Mouse (Mus musculus): Measurements from ENCODE around the gene Dnaja3.
A peak's percentile ranks its signal among the peaks of the same experiment; 100 is the strongest.
"Not testable (repeated sequence)": the region's sequence is repeated elsewhere in the genome, so short reads cannot be mapped to it uniquely, and the experiment has no call there.

Dnaja3 gene

GRCm38 (mm10) chr16:4674091-4674490 lies 34.3 kb downstream of the Dnaja3 start:
- no peak for DNase-seq

DNA sequence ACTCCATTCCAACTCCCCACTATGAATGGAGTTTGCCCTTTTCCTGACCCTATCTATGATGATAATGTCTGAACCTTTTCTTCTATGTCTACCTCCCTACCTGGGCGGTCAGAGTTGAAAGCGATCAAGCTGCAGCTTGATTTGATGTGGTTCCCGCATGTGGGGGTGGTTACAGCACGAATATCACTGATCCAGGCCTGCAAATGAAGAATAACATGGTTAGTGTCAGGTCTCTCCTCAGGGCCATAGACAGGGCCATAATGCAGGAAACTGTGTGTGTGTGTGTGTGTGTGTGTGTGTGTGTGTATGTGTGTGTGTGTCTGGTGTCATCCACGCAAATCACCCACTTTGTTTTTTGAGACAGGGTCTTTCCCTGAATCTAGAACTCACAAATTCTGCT lies 37.0 kb downstream of the Dnaja3 start:
- DNase-seq: no peak

DNA sequence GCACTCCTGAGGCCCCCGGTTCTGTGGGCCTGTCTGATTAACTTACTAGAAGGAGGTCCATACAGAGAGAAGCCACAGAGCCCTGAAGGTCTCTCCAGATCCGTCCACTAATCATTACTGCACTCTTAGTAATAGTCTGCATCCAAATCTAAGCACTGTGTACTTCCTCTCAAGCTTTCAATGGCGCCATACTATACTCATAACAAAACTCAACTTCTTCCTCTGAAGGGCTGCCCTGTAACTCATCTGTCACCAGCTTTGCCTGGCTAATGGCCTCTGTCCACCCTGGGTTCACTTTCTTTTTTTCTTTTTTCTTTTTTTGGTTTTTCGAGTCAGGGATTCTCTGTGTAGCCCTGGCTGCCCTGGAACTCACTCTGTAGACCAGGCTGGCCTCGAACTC lies 38.3 kb downstream of the Dnaja3 start:
- no peak for DNase-seq

GRCm38 (mm10) chr16:4679121-4680018 lies 39.6 kb downstream of the Dnaja3 start, which contains the start of gene Coro7:
TSS of gene Coro7 (minus strand) at chr16:4679777.
- peak; percentile 95 for DNase-seq

- DNase-seq: not testable (repeated sequence)
Observed at GRCm38 (mm10) chr16:4680922-4681455, 41.2 kb downstream of the Dnaja3 start.

DNA sequence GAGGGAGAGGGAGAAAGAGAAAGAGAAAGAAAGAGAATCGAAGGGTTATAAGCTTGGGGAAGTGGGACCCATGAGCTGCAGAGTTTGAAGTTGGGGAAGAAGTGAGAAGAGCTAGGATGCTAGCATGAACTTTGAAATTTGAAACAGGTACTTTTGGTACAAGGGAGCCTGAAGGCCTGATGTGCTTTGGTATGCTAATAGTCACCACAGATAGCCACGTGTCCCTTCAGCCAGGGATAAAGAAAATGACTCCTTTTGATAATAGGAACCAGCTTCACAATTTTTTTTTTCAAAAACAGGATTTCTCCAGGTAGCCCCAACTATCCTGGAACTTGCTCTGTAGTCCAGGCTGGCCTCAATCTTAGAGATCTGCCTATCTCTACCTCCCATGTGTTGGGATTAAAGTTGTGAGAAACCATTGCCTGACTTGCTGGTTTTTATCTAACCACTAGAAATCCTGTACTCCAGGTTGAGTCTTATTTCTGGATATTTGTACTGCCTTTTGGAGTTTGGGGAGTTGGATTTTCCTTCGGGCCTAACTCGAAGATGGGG lies 42.9 kb downstream of the Dnaja3 start:
- no peak for DNase-seq

GRCm38 (mm10) chr16:4683193-4683580 lies 43.4 kb downstream of the Dnaja3 start:
- DNase-seq: no peak

- peak; percentile 92 to 95 for DNase-seq
Observed at GRCm38 (mm10) chr16:4683581-4684456, 44.0 kb downstream of the Dnaja3 start.

DNA sequence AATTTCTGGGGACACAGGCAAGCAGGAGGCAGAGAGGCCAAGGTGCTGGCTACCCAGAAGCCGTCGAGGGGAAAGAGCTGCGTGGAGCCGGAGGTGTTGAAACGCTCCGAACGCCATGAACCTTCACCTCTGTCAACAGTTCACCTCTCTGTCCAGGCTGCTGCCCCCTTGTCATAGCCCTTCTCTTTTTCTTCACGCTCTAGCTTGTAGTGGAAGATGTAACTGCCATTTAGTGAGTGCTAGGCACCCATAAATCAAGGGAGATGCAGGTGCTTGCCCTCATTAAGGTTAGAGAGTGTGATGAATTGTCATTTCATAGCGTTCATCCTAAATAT lies 44.6 kb downstream of the Dnaja3 start:
- no peak for DNase-seq

- not testable (repeated sequence) for DNase-seq
Observed at GRCm38 (mm10) chr16:4689371-4689770, 49.6 kb downstream of the Dnaja3 start.

DNA sequence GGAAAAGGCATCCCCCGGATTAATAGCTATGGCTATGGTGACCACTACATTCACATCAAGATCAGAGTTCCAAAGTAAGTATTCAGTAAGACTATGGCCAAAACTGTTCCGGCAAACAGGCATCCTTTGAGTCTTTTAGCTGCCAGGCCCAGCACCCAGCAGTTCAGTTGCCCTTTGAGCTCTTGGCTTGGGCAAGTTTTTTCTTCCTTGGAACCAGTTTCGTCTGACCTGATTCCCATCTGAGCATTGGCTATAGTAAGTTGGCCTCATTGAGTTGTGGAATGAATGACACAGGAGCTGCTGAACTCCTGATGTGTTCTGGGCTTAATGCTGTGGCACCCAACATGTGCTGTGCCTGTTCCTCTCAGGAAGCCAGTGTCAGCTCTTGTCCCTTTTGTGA lies 61.4 kb downstream of the Dnaja3 start:
- DNase-seq: no peak

DNA sequence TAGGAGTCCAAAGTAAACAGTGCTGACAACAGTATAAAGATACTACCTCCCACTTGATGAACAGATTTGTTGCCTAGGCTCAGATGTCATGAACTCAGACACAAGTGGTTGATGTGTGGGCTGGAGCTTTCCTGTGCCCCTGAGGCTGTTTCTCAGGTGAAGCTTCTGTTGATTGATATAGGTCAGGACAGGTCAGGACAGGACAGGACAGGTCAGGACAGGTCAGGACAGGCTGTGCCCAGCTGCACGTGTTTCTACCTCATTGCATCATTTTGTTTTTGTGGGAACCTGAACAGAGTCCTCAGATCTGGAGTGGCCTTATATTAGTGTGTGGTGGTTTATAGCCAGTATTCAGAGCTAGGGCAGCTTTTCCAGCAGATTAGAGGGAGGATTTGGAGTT lies 62.9 kb downstream of the Dnaja3 start:
- peak in 1 of 2 experiments; percentile 5 for DNase-seq

DNA sequence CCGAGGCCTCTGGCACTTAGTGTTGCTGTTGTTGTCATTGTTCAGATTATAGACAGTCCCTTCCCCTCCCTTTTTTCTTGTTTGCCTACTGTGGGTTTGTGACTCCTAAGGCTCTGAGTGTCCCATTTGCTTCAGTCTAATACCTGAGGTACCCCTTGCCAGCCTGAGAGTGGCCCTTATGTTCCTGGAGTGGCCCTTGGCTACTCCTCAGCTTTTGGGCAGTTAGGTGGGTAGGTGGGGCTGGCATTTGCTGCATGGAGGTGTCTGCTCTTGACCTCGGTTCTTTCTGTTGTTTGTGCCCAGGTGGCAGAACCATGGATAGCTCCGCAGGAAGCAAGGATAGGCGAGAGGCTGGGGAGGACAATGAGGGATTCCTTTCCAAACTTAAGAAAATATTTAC lies 65.8 kb downstream of the Dnaja3 start:
- peak; percentile 81 for DNase-seq

- no peak for DNase-seq
Observed at GRCm38 (mm10) chr16:4711173-4711572, 71.4 kb downstream of the Dnaja3 start.

GRCm38 (mm10) chr16:4713861-4714710 lies 74.3 kb downstream of the Dnaja3 start:
- no peak for DNase-seq

DNA sequence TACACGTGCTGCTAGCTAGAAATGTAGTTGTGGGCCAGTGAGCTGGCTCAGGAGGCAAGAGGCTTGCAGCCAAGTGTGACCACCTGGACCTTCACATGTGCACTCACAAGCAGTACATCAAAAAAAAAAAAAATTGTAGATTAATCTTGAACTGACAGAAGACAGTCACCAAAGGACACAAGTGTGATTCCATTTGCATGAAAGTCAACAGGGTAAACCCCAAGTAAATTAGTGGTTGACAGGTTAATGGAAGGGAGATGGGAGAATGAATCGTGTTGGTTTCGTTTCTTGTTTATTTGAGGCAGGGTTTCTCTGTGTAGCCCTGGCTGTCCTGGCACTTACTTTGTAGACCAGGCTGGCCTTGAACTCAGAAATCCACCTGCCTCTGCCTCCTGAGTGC lies 78.1 kb downstream of the Dnaja3 start:
- DNase-seq: no peak

- peak; percentile 58 to 63 for DNase-seq
Observed at GRCm38 (mm10) chr16:4718753-4719518, 79.1 kb downstream of the Dnaja3 start, which contains the start of gene Nmral1. TSS of gene Nmral1 (minus strand) at chr16:4719356.

GRCm38 (mm10) chr16:4722128-4722914 lies 82.5 kb downstream of the Dnaja3 start:
- DNase-seq: peak in 1 of 2 experiments; percentile 23

GRCm38 (mm10) chr16:4722915-4723209 lies 83.1 kb downstream of the Dnaja3 start:
- DNase-seq: no peak

DNA sequence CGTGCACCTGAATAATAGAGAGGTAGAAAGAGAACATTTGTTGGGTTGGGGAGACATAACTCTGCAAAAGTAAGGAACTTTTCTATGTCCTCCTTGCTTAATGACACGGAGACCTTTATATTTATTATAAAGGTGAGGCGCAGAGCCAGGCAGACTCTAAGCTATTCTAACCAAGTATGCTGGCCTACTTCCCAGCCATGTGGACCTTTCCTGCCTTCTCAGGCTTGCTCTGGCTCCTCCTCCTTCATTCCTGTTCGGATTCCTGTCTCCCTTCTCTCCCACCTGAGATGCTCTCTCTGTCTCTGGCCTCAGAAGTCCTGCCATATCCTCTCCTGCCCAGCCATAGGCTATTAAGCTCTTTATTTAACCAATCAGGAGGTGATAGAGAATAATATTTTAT lies 85.5 kb downstream of the Dnaja3 start:
- DNase-seq: no peak

All from lung, adult 18-20 months (tissue).